Mouse (Mus musculus) c-Kit-positive CD71-positive TER-119-negative erythroid progenitor cells, embryonic 14.5 days (primary cell): ENCODE results near the gene Anxa6.

Source experiments
- DNase-seq: peaks from one replicate; pipeline ENCODE4 v3.0.0-alpha.2; 2013; ENCODE audit warnings: low read depth

The Anxa6 gene

DNA sequence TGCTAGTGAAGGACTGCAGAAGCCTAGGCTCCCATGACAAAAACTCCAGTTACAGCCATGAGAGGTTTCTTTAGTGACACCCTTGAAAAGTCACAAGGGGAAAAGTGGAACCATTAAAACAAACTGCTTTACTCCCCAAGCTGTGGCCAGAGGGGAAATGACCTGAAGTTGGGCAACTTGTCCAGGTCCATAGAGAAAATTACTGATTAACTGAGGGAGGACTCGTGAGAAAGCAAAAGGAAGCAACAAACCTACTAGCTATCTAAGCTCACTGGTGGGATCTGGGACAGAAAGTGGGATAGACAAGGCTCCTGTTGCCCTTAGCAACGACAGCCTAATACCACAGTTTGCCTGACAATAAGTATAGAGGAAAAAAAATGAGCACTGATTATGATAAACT lies 4.7 kb downstream of the Anxa6 start:
- DNase-seq: no peak

DNA sequence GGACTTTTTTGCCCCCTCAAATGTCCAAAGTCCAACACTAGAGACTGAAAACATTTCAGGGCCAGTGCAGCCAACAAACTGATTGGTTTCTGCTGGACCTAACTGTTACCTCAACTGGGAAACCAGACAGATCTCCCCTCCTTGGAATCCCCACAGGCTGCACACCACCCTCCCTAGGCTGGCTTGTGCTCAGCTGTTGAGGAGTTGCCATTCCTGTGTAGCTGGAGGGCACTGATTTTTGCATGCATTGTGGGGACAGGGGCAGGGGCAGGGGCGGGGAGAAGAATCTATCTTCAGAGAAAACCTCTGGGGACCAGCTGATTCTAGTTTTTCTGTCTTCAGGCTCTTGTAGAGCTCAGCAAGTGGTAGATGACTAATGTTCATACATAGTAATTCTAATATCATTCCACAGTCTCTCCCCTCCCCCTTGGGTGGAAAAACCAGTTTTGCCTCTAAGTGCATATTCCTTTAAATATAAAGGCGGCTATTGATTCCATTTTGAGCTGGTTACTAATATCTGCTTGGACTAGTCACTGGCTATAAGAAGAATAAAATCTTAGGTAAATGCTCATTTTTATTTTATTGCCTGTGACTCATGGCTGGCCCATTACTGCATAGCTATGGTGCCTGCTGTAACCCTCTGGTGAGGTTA lies 5.9 kb downstream of the Anxa6 start:
- DNase-seq: no peak

DNA sequence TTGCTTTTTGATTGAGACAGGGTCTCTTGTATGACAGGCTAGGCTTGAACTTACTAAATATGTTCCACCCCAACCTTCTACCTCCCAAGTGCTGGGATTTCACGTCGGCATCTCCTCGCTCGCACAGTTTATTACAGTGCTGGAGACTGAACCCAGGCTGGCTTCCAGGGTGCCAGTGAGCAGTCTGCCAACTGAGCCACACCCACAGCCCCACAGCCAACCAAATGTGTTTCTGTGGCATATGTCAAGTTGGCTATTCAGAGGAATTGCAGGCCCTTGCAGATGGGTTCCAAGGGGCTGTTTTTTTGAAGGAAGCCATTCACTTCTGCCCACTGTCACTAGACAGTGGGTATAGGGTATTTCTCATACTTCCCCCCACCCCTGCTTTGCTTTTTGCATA lies 7.3 kb downstream of the Anxa6 start:
- no peak for DNase-seq

DNA sequence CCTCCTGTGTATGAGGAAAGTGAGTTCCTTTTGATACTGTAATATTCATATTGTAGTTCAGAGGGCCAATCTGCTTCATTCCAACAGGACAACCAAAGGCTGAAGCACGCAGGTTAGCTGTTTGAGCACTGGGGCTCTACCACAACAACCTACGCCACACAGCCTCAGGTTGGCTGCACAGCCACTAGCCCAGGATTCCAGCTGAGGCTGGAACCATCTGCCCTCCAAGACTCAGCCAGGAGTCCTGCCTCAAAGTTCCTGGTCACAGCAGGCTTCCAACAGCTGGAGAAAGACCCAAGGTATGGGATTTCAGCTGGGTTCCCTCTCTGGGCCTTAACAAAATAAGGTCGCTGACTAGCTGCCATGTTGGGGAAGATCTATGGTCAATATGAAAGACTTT lies 9.7 kb downstream of the Anxa6 start:
- no peak for DNase-seq

DNA sequence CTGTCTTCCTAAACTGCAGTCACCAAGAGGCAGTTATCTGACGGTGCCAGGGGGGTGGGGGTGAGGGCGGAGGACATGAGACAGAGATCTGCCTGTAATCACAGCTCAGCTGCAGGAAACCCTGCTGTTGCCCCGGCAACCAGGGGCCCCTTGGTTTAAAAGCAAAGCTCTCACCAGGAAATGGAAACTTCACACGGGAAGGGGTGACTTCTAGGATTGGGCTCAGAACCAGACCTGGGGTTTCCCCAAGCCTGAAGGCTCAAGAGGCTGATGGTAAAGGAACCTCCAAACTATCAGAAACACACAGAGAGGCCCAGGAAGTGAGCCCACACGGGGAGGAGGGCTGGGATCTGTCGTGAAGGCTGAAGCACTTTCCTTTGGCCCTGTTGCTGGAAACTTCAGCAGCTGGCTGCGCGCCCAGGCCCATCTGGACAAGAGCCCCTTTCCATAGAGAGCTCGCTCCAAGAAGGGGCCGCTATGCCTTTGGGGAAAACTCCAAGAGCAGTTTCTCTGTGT lies 10.1 kb downstream of the Anxa6 start:
- peak; percentile 29 for DNase-seq

DNA sequence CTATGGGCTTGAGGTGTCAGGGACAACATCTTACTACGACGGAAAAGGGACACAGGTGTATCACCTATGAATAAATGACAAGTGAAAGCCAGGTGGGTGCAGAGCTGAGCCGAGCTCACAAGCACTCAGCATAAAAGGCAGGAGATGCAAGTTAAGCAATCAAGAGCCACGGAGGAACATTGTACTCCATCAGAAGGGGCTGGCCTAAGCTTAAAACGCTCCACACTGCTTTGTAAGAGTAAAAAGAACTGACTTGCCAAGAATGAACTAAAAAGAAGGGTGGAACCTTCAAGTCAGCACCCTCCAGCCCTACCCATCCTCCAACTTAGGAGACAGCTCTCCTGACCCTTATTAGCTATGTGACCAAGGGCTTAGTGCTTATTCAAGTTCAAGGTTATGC lies 10.7 kb downstream of the Anxa6 start:
- DNase-seq: no peak

DNA sequence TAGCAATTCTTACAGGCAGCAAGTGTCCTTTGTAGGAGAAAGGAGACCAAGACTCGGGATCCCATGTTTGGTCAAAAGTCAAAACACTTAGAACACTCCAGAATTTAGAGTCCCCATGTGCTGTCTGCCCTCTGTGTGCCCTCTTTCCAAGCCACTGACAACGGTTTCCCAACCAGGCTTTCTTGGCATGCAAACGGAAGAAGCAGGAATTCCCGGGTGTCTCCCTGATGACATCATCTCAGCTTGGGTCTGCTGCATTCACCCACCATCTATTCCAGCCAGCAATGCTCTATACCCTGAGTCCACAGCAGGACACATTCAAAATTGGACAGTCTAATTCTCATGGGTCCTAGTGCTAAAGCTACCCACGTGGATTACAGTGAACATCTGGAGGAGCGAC lies 11.4 kb downstream of the Anxa6 start:
- no peak for DNase-seq

DNA sequence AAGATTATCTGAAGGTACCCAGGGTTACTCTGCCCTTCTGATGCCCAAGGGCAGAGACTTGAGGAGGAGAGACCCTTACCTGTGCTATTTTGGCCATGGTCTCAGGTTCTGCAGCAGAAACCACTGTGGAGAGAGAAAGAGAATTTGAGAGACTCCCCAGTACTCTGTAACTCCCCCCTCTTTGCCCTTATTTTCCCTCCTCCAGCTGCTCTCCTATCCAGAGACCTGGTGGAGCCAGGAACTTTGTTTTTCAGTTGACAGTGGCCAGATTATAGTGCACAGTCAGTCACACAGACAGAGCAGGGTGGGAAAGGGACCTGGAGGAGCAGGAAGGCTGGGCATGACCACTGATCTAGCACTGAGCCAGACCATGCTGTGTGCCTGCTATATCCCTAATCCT lies 11.8 kb downstream of the Anxa6 start:
- no peak for DNase-seq

DNA sequence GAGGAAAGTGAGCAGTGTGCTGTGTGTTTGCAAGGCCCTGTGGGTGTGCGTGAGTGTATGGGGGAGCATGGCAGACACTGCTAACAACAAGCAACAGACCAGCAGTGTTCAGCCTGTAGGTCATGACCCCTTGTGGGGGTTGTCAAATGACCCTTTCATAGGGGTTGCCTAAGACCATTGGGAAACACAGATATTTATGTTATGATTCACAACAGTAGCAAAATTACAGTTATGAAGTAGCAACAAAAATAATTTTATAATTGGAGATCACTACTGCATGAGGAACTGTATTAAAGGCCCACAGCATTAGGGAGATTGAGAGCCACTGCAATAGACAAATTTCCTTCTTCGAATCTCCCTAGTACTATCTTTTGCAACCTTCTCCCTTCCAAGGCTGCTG lies 13.5 kb downstream of the Anxa6 start:
- no peak for DNase-seq

DNA sequence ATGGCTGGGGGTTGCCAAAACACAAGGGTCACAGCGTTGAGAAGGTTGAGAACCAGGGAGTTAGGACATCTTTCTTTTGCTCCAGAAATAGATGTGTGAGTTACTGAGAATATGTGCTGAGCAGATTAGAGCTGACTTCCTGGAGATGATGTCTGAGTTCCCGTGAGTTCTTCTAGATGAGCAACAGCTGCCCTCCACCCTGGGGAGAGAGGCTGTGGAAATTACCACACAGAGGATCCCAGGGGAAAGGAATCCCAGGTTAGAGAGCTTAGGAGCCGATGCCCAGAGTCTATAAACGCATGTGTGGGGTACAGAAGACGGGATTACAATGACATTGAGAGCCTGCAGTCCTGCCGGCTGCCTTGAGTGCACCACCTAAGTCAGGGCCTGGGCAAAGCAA lies 15.2 kb downstream of the Anxa6 start:
- DNase-seq: no peak

DNA sequence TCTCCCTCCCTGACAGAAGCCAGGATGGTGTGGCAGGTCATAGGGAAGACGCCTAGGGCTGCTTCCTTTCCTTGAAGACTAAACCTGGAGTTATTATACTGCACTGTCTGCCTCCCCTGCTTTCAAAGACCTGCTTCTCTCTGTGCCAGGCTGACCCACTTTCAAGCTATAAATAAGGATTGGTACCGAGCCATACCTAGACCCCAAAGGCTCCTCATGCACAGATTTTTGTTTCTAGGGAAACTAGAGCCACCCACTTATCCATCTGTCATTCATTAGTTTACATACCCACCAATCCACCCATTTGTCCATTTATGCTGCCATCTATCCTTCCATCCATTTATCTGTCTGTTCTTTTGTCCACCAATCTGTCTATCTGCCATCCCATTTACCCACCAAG lies 16.0 kb downstream of the Anxa6 start:
- DNase-seq: no peak

DNA sequence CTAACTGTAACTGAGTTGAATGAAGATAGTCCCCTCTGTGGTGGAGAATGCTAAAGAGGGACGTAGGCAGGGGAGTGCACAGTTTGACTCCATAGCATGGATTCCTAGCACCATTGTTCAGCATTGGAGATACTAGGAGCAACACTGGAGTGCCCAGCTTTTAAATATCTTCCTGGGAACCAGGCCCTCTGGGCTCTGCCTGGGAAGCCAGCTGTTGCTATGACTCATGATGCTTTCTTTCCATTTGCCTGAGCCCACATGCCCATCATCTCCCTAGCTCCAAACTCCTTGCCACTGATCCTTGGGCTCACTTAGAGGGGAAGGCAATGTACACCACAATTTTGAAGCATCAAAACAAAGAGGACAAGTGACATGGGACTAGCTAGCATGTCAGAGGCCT lies 16.5 kb downstream of the Anxa6 start:
- no peak for DNase-seq

DNA sequence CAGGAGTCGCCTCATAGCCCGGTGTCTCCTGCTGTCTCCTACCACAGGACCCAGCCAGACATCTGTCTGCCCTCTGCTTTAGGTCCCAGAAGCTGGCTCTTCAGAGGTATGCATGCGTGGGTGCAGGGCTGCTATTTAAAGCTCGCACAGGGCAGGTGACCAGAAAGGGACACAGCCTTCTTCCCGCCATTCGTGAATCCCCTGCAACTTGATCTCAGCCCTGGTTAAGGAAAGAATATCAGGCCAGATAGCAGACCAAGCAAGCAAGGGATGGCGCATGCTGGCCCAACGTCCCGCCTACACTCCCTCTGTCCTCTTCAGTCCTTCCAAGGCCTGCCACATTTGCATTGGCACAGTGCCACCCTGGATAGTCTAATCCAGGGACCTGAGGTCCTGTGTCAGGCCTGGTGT lies 17.4 kb downstream of the Anxa6 start:
- no peak for DNase-seq

DNA sequence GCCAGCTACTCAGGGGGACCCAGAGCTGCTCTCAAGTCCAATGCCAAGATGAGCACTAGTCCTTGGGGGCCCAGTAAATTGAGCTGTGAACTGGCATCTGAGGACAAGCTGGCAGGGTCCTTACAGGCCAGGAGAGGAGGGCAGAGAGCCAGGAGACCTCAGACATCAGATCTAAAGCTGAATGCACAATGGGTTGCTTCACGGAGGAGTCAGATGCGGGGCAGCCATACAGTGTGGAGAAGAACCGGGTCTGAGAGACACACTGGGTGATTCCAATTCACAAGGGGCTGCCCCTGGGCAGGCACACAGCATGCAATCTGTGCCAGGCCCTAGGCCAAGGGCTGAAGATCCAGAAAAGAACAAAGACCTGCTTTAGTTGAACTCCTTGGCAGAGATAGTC lies 18.0 kb downstream of the Anxa6 start:
- no peak for DNase-seq

DNA sequence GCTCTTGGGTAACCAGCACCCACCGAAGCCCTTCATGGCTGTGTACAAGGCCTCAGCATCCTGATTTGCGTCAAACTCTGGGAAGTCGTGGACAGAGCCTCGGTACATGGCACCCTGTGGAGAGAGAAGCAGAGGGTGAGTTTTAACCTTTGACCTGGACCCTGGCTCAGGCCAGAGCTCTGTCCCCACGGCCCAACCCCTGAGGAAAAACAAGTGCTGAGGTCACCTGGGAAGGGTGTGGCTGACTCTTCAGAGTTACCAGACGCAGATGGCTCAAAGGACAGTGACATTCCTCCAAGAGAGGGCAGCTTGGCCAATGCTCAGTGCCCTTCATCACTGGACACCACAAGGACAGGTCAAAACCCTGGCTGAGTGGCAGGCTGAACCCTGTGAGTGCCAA lies 19.4 kb downstream of the Anxa6 start:
- no peak for DNase-seq

DNA sequence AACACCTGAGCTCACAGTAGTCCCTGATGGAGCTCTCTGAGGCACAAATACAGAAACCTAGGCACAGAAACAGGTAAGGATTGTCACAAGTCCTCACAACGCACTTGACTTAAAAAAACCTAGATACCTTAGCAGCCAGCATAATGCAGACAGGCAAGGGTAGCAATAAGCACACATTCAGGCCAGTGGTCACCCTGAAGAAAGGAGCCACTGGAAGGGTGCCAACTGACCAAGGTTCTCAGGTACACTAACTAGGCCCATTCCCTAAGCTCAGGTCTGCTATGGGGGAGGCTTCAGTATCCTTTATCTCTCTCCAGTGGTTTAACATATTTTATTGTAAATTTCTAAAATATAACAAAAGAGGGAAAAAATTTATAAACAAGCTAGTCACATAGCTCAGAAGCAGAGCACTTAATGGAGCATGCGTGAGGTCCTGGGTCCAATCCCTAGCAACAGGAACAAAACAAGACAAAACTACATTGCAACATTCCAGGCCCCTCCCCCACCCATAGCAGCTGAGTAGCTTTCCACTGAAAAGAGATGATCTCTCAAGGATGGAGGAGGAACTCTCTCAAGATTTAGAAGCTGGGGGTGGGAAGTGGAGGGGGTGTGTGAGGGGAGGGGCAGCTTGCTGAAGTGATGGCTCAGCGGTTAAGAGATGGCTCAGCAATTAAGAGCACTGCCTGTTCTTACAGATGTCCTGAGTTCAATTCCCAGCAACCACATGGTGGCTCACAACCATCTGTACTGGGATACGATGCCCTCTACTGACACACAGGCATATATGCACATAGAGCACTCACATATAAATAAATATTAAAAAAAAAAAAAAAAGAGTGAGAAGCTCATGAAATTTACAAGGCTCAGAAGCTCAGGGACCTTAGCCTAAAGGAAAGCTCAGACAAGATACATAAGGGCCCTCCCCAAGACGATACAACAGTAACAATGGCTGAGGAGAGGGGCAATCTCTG lies 20.4 kb downstream of the Anxa6 start:
- no peak for DNase-seq

DNA sequence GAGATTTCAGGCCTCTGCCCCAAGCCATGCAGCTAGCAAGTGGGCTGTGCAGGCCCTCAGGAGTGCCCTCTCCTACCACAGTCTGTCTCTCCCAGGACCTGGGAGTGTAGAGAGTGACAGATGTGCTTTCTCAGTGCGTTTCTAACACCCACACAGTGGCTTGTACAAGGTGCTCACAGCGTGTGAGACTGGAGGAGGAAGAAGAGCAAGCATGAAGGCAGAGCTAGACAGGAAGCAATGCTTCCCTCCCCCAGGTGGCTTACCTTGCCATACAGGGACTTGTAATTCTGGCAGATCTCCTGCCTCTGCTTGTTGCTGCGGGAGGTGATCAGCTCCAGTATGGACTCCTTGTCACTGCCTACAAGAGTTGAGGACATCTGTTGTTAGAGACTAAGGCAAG lies 21.8 kb downstream of the Anxa6 start:
- DNase-seq: no peak

DNA sequence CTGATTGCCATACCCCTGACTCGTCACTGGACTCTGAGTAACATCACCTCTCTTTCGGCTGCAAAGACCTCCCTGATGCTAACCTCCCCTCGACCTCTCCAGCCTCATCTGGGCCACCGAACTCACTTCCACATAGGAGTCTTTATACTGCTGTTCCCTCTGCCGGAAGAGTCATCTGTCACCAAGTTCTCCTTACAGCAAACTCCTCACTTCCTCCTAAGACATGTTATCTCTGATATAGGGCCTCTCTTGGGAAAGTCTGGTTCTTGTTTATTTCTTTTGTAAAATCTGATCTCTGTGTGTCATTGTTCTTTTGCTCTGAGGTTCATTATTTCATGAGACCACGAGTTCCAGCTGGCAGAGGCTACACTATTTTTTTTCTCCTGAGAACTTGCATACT lies 25.0 kb downstream of the Anxa6 start:
- no peak for DNase-seq

DNA sequence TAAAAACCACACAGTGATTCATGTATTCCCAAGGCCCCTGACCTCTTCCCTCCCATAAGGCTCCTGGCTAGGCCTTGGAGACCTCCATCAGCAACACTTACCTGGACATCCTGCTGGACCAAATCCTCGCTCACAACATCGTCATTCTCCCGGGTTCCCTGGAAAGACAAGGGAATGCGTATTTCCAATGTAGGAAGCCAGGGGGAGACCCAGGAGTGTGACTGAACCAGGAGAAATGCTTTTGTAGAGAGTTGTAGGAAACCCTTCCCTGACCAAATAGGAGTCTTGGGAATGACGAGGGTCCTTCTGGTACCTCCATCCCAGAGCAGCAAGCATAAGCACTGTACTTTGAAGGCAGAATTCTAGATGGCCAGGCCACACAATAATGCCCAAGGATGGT lies 27.6 kb downstream of the Anxa6 start:
- DNase-seq: no peak

DNA sequence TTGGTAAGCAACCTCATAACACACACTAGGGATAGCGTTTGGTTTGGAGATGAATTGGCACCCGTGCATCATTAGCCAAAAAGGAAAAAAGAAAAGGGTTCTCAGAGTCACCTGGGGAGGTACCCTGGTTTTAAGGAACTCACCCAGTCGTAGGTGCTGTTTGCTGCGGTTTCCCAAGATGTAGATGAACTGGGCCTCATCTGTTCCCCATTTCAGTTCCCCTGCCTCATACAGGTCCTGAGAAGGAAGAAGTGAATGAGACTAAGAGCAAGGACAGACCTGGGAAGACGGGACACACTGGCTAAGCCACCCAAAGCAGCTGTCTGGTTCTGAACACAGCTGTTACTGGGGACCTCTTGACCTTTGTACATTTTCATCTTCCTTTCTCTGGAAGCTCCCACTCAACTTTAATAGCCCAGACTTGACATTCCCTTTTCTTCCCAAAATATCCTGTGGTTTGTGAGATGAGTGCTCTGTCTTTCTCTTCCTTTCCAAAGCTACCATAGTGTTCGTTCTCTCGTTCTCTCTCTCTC lies 28.2 kb downstream of the Anxa6 start:
- no peak for DNase-seq

DNA sequence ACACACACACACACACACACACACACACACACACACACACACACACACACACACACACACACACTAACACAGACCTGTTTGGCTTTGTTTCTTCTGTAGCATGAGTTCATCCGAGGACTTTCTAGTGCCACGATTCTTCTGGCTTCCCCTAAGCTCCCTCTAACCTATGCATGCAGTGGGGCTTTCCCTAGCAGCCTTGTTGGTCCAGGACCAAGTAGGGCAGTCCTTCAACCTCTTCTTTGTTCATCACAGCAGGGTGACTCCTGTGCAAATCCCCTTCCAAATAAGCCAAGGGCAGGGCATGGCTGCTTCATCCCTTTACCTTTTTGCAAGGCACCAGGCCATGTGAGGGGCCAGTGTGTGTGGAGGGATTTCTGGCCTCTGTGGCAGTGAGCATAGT lies 34.5 kb downstream of the Anxa6 start:
- no peak for DNase-seq

DNA sequence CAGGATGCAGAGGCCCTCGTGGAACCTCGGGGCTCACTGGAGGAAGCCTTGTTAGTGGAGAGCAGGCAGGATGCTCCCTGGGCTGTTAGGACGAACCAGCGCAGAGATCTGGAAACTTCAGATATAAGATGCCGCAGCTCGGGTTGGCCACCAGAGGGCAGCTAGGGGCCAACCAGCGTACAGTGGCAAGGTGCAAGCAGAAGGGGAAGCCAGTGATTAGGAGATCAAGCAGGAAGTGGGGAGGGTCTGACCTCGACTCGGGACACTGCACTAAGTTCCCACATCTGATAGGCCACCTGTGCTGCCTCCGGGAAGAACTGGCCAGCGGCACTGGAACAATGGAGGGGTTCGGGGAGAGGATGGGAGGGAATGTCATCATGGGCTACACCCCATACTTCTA lies 35.0 kb downstream of the Anxa6 start:
- peak; percentile 30 for DNase-seq

DNA sequence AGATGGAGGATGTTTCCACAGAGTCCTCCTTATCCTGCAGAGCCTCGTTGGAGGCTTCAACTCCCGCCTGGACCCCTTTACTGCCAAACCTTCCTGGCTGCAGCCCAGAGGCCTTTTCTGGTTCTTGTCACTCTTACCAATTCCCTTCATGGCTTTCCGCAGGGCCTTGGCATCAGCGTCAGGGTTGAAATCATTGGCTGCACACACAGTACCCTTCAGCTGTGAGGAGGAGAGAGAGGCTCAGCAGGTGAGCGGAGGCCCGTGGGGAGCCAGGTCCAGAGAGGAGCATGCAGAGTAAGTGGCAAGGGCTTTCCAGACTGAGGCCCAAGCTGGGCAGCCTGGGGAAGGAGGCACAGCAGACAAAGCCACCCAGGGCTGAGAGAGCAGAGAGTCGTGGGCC lies 37.1 kb downstream of the Anxa6 start:
- DNase-seq: no peak
